Mouse (Mus musculus) thymus, adult 2 months (tissue): ENCODE measurements around the gene Dcst2. TPM values are rescaled to one million over a fixed set of nuclear protein-coding genes. Genes with fewer than 3 reads are reported as not detected.

Source experiments
- DNase-seq: peaks from one replicate; pipeline ENCODE4 v3.0.0; 2021
- H3K27ac ChIP-seq: fragments of 200-500 bp; 2 replicates; pipeline ENCODE4 v1.5.1; 2012; ENCODE audit warnings: low read length, control low read depth; ENCODE audit not compliant: control insufficient read depth, insufficient read depth
- H3K27me3 ChIP-seq: fragments of 200-500 bp; 2 replicates; pipeline ENCODE4 v1.6.1; 2012; ENCODE audit warnings: mild to moderate bottlenecking, low read length, moderate library complexity, mixed read lengths; ENCODE audit not compliant: control insufficient read depth, insufficient read depth
- H3K36me3 ChIP-seq: fragments of 200-500 bp; 2 replicates; pipeline ENCODE4 v1.6.1; 2012; ENCODE audit warnings: mild to moderate bottlenecking, low read length, moderate library complexity; ENCODE audit not compliant: control insufficient read depth, insufficient read depth
- H3K4me1 ChIP-seq: fragments of 200-500 bp; replicated peaks from 2 replicates; pipeline ENCODE4 v1.6.1; 2012; ENCODE audit warnings: low read length; ENCODE audit not compliant: control insufficient read depth, insufficient read depth
- H3K4me3 ChIP-seq: fragments of 200-500 bp; 2 replicates; pipeline ENCODE4 v1.5.1; 2012; ENCODE audit warnings: mild to moderate bottlenecking, low read length, control low read depth, moderate library complexity; ENCODE audit not compliant: control insufficient read depth, insufficient read depth
- CTCF ChIP-seq: fragments of 200-500 bp; IDR thresholded peaks from 2 replicates; pipeline ENCODE4 v1.5.1; 2012; ENCODE audit warnings: mild to moderate bottlenecking, control low read depth, low read length, moderate library complexity, borderline replicate concordance; ENCODE audit not compliant: control insufficient read depth, poor library complexity, insufficient read depth; ENCODE audit errors: extremely low read depth
- POLR2A ChIP-seq: fragments of 200-500 bp; IDR thresholded peaks from 2 replicates; pipeline ENCODE4 v1.6.1; 2012; ENCODE audit warnings: mild to moderate bottlenecking, low read length, control low read depth, moderate library complexity; ENCODE audit not compliant: control insufficient read depth, poor library complexity, insufficient read depth; ENCODE audit errors: extremely low read depth
- WGBS: fragments of 180-500 bp; shearing (Covaris S2); methylation state at CpG from one replicate; pipeline ENCODE4 v1.1.7; 2018; 5-methylcytosine and 5-hydroxymethylcytosine counted together
- polyA plus RNA-seq: library from polyadenylated mRNA; depleted of rRNA; stranded (reverse); fragments of >200 nt; gene quantifications from 2 replicates; pipeline ENCODE4 v1.2.3, GENCODE M21; 2012

The Dcst2 gene
- polyA plus RNA-seq, 1 experiment = 0.50 TPM

GRCm38 (mm10) chr3:89337062-89337720 is 24.6 kb upstream of the Dcst2 start:
- Histone ChIP-seq H3K27ac (no peak overlapping the region), H3K4me3 (peak overlapping the region; percentile 80), H3K27me3 (no peaks in the 10 kb centered on the region), H3K36me3 (no peaks in the 10 kb centered on the region), H3K4me1 (peaks cover 9% of the 10 kb centered on the region)
- WGBS = 3% methylated on average over 21 of the region's 21 CpGs
- DNase-seq = no peak
- TF ChIP-seq CTCF = 0 out of 2 replicates have a peak, but pooled peaks have one; percentile 16
- no peak for TF ChIP-seq POLR2A

GRCm38 (mm10) chr3:89337721-89338578 is 23.8 kb upstream of the Dcst2 start, which contains the start of gene Efna4:
TSS of gene Efna4 (minus strand) at chr3:89338028.
- peak; percentile 65 for DNase-seq
- no peak for TF ChIP-seq POLR2A
- no peak for TF ChIP-seq CTCF
- no peaks in the 10 kb centered on the region for H3K36me3 ChIP-seq
- no peak within 1 kb of the TSS for H3K27ac ChIP-seq
- H3K4me3 ChIP-seq = peak within 1 kb of the TSS; percentile 80
- WGBS = 2% methylated on average over 44 of the region's 44 CpGs
- no peaks in the 10 kb centered on the region for H3K27me3 ChIP-seq
- H3K4me1 ChIP-seq = peaks cover 9% of the 10 kb centered on the region

- 61% methylated on average over 8 of the region's 8 CpGs for WGBS
- Histone ChIP-seq H3K4me3 (no peak overlapping the region), H3K27me3 (no peaks in the 10 kb centered on the region), H3K36me3 (no peaks in the 10 kb centered on the region), H3K4me1 (peaks cover 9% of the 10 kb centered on the region), H3K27ac (no peak overlapping the region)
- DNase-seq = peak; percentile 69
- TF ChIP-seq POLR2A = no peak
- peak; percentile 75; the same call in 1 of the 2 replicates for TF ChIP-seq CTCF
Measured at GRCm38 (mm10) chr3:89339416-89339815, 22.4 kb upstream of the Dcst2 start.

GRCm38 (mm10) chr3:89340465-89340864 is 21.3 kb upstream of the Dcst2 start:
- Histone ChIP-seq H3K4me1 (peaks cover 9% of the 10 kb centered on the region), H3K27me3 (no peaks in the 10 kb centered on the region), H3K27ac (no peak overlapping the region), H3K4me3 (no peak overlapping the region), H3K36me3 (no peaks in the 10 kb centered on the region)
- TF ChIP-seq CTCF (peak; percentile 87; the same call in 1 of the 2 replicates), POLR2A (no peak)
- DNase-seq = peak; percentile 78
- 14% methylated on average over 11 of the region's 11 CpGs for WGBS

- no peak for TF ChIP-seq CTCF
- TF ChIP-seq POLR2A = no peak
- Histone ChIP-seq H3K27me3 (no peaks in the 10 kb centered on the region), H3K36me3 (no peaks in the 10 kb centered on the region), H3K4me3 (no peak overlapping the region), H3K27ac (no peak overlapping the region), H3K4me1 (peaks cover 9% of the 10 kb centered on the region)
- no peak for DNase-seq
- WGBS = 90% methylated on average over 4 of the region's 4 CpGs
Measured at GRCm38 (mm10) chr3:89341794-89342193, 20.0 kb upstream of the Dcst2 start.

GRCm38 (mm10) chr3:89343279-89343678 is 18.5 kb upstream of the Dcst2 start:
- TF ChIP-seq POLR2A (no peak), CTCF (no peak)
- no peaks in the 10 kb centered on the region for H3K36me3 ChIP-seq
- no peak overlapping the region for H3K27ac ChIP-seq
- 92% methylated on average over 7 of the region's 7 CpGs for WGBS
- no peak for DNase-seq
- H3K27me3 ChIP-seq = no peaks in the 10 kb centered on the region
- no peak overlapping the region for H3K4me3 ChIP-seq
- H3K4me1 ChIP-seq = peaks cover under 1% of the 10 kb centered on the region

GRCm38 (mm10) chr3:89346815-89347540 is 14.8 kb upstream of the Dcst2 start:
- 76% methylated on average over 10 of the region's 10 CpGs for WGBS
- no peak for DNase-seq
- H3K27ac ChIP-seq = no peak overlapping the region

More at GRCm38 (mm10) chr3:89346815-89347540, 14.8 kb upstream of the Dcst2 start:
- peaks cover 17% of the 10 kb centered on the region for H3K4me1 ChIP-seq
- H3K27me3 ChIP-seq = no peaks in the 10 kb centered on the region; the same call in 1 of the 2 replicates
- TF ChIP-seq CTCF = no peak
- no peaks in the 10 kb centered on the region for H3K36me3 ChIP-seq
- no peak overlapping the region for H3K4me3 ChIP-seq
